Mouse (Mus musculus) adrenal gland, postnatal 10 days (tissue): ENCODE data around the gene Olfr469. TPM values are rescaled to one million over a fixed set of nuclear protein-coding genes. Genes with fewer than 3 reads are reported as not detected.
A peak's percentile ranks its signal among the peaks of the same experiment; 100 is the strongest.
"Not testable (repeated sequence)": the region's sequence is repeated elsewhere in the genome, so short reads cannot be mapped to it uniquely, and the experiment has no call there.

Experiments used
- DNase-seq: peaks from one replicate; pipeline ENCODE4 v3.0.0; 2021; ENCODE audit warnings: mixed read lengths
- long read RNA-seq, 2 experiments: library from polyadenylated mRNA; stranded (forward); transcript quantifications; one replicate each; pipeline ENCODE4 v2.0.0; 2021
- total RNA-seq, 2 experiments: library from RNA; stranded (reverse); gene quantifications; 2 replicates each; pipeline ENCODE4 v1.2.3; 2021

Gene Olfr469
- not detected for total RNA-seq
- long read RNA-seq, experiment 1: 0 reads
- long read RNA-seq, experiment 2: 0 reads

- not testable (repeated sequence) for DNase-seq
These were observed at the start of gene Olfr469 for GRCm38 (mm10) chr7:107825441-107825840. Olfr469 (minus strand) TSS chr7:107825541.

DNA sequence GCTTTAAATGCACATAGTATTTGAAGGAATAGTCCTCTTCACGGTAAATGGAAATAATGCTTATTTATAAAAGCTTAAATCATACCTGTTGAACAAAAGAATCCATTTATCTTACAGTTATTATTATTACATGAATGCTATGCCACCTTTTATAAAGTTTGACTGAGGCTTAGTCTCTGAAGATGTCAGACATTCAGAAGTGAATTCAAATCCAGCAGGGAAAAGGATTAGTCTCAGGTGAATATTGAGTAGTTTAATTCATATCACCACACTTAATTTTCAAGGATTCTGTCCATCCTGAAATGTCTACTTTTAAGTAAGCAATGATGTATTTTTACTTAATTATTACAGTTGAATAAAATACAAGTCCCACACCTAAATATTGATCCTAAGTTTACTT lies 22.0 kb upstream of the Olfr469 start, which contains the start of gene Olfr470:
Gene Olfr470 (minus strand): TSS at position 101 of the 400 bp plus-strand sequence.
- not testable (repeated sequence) for DNase-seq

DNA sequence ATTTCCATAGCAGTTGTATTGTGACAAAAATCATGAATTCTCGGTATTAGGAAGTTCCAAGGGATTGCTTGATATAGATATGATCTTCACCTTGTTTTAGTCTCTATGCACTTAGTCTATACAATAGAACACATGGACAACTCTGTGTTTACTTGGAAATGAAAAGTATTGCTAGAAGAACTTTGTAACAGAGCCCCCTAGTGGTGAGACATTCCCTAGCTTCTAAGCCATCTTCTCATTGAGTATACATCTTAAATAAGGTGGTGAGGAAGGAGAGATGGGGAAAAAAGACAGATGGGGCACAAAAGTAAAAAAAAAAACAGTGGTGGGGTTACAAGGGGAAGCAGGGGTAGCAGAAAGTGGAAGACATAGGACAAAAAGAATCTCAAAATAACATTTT lies 16.4 kb upstream of the Olfr469 start:
- DNase-seq: peak; percentile 5

- not testable (repeated sequence) for DNase-seq
These were observed 1.5 kb downstream of the Olfr469 start for GRCm38 (mm10) chr7:107823867-107824266.

DNA sequence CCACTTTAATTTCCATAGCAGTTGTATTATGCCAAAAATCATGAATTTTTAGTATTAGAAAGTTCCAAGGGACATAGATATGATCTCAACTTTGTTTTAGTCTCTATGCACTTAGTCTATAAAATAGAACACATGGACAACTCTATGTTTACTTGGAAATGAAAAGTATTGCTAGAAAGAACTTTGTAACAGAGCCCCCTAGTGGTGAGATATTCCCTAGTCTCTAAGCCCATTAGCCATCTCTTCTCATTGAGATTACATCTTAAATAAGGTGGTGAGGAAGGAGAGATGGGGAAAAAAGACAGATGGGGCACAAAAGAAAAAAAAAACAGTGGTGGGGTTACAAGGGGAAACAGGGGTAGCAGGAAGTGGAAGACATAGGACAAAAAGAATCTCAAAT lies 5.9 kb downstream of the Olfr469 start:
- DNase-seq: no peak

GRCm38 (mm10) chr7:107811963-107812362 lies 13.4 kb downstream of the Olfr469 start, which contains the start of gene Olfr467:
Olfr467 (plus strand) TSS chr7:107812263.
- no peak for DNase-seq

- DNase-seq: no peak
These were observed 23.2 kb downstream of the Olfr469 start for GRCm38 (mm10) chr7:107802138-107802537.

DNA sequence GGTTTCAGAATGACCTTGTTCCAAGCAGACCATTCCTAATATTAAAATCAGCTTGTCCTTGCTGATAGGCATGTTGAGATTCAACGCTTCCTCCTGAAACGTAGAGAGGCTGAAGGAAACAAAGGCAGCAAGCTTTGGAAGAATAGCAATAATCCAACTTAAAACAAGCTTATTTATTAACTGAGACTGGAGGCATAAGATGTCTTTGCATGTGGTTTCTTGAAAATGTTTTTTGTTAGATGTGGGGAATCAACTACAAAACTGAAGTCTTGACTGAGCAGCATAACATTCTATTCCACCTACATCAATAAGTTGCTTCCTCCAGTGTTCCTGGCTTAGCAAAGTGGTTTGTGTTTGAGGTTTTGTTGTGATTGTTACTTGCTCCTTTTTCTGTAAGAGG lies 24.2 kb downstream of the Olfr469 start, which contains the start of gene Ovch2:
Gene Ovch2 (minus strand): TSS at position 101 of the 400 bp plus-strand sequence.
- no peak for DNase-seq

- DNase-seq: no peak
These were observed 28.8 kb downstream of the Olfr469 start for GRCm38 (mm10) chr7:107796500-107796899.

- peak; percentile 9 for DNase-seq
These were observed 37.2 kb downstream of the Olfr469 start for GRCm38 (mm10) chr7:107787977-107788620.

GRCm38 (mm10) chr7:107779611-107780010 lies 45.7 kb downstream of the Olfr469 start:
- no peak for DNase-seq

GRCm38 (mm10) chr7:107778216-107778615 lies 47.1 kb downstream of the Olfr469 start:
- no peak for DNase-seq

- no peak for DNase-seq
These were observed 54.5 kb downstream of the Olfr469 start for GRCm38 (mm10) chr7:107770812-107771211.

Other genes starting within 250 kb of the Olfr469 start
- gene Ppfibp2, start 230.3 kb downstream of the Olfr469 start, total RNA-seq: 10 to 100 TPM in 1 of 2 experiments, 1 to 10 TPM in 1; 9.1 to 13.7 TPM
- not detected for gene 5330417H12Rik, start 200.4 kb downstream of the Olfr469 start, total RNA-seq
- not detected for gene Cyb5r2, start 67.5 kb downstream of the Olfr469 start, total RNA-seq
- gene Ovch2, start 24.3 kb downstream of the Olfr469 start, total RNA-seq: not detected
- gene Olfr467, start 13.3 kb downstream of the Olfr469 start, total RNA-seq: not detected
- gene Olfr470, start 21.9 kb upstream of the Olfr469 start, total RNA-seq: not detected
- not detected for gene Olfr472, start 72.4 kb upstream of the Olfr469 start, total RNA-seq
- gene Olfr473, start 104.9 kb upstream of the Olfr469 start, total RNA-seq: not detected
- not detected for gene Olfr474, start 129.1 kb upstream of the Olfr469 start, total RNA-seq
- gene Olfr476, start 139.3 kb upstream of the Olfr469 start, total RNA-seq: not detected
- under 1 TPM in 1 of 2 experiments, not detected in 1; 0.09 TPM for gene Olfr477, start 161.2 kb upstream of the Olfr469 start, total RNA-seq
- gene Olfr478, start 208.4 kb upstream of the Olfr469 start, total RNA-seq: not detected
- gene Olfr479, start 225.2 kb upstream of the Olfr469 start, total RNA-seq: not detected
- gene Olfr480, start 241.8 kb upstream of the Olfr469 start, total RNA-seq: not detected